Mouse (Mus musculus) kidney, postnatal 25 days (tissue): Measurements from ENCODE around the gene 1700023F06Rik.

Experiments used
- DNase-seq, 2 experiments: peaks; one replicate each; pipeline ENCODE4 v3.0.0; 2021; ENCODE audit warnings: mixed read lengths in 2 of 2

Gene 1700023F06Rik

DNA sequence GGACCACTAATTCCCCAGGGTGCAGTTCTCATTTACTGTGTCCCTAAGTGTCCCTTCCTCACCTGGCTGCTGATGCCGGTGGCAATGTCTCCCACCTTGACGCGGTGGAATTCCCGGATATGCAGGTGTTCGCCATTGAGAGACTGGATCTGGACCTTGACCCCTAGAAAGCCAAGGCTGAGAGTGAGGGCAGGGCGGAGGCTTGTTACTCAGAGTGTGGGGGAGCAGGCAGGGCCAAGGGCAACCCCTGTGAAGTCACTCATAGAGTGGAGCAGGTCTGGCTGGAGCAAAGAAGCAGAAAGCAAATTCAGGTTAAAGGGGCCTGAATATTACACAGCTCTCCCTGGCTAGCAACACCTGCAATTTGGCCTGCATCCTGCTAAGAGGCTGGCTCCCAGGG, 13.1 kb upstream of the 1700023F06Rik start:
- peak; percentile 50 to 72 for DNase-seq

DNA sequence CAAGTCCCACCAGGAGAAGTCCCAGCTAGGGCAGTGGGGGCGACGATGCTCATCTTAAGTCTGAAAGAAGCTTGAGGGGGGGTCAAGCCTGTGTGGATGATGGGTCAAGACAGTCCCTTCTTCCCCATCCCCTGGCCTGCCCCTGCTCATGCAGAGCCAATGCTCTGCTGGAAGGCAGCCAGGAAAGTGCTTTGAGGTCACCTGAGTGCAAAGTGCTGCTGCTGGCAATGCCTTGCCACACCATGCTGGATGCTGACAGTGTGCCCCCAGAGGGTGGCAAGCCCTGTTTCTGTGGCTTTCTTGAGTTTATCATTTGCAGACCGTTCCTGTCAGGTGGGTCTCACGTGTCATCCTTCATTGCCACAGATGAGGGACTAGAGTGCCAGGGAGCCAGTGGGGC, 11.6 kb upstream of the 1700023F06Rik start:
- peak; percentile 74 to 85 for DNase-seq

DNA sequence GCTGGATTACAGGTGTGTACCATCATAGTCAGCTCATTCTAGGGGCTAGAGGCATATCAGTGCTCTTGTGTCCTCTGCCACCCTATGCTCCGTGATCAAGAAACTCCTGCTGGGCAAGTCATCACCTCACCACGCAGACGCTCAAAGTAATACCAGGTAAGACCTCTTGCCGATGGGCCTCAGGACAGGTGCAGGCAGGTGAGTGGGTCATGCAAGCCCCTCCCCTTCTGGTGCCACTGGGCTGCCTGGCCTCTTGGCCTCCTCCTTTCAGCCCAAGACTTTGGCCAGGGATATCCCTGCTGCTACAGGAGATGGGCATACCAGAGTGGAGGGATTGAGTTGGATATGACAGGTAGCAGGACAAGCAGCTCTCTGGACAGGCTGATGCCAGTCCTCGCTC, 10.9 kb upstream of the 1700023F06Rik start:
- no peak for DNase-seq

DNA sequence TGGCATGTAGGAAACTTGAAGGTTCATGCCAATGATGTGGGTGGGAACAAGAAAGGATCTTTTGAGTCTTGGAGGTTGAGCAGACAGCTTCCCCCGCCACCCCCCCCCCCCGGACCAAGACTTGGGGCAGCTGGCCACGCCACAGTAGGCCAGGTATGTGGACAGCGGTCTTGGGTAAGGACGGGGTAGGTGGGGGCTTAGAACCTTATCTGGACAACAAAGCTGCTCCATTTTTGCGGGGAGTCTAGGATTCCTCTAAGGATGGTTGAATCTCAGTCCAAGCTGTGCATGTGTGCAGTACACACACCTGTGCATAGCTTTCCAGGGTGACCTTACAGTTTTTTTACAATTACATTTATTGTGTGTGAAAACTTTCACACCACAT, 10.2 kb upstream of the 1700023F06Rik start:
- no peak for DNase-seq

DNA sequence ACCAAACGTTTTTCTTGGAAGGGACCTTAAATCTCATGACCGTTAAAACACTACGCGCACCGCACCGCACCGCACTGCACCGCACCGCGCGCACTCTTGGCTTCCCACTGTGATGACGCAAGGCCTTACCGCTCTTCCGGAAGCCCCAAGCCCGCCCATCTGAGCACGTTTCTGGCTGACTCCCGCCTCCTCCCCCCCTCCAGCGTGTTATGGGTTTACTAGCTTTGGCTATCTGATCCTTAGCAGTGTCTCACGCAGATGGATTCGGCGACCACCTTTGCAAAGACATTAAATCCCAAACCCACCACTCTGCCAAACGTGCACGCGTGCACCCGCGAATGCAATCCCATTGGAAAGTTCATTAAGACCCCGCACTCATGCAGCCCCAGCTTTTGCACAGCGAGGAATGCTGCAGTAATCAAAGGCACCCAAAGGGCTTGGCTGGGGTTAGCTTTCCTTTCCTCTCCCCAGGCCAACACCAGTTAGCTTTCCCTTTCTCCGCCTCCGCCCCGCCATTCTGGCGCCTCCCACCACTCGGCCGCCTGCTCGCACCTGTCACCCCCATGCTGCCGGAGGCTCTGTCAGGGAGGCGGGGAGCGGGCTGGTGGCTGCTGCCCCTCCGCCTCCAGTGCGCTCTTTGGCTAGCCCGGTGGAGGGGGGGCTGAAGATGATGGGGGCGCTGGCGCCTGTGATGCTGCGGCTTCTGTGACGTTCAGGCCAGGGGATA, 9.6 kb upstream of the 1700023F06Rik start, which contains the start of gene Spata32:
Gene Spata32, minus strand, starts transcription at position 643 of the 727 bp plus-strand sequence.
- DNase-seq = peak; percentile 53 to 67

DNA sequence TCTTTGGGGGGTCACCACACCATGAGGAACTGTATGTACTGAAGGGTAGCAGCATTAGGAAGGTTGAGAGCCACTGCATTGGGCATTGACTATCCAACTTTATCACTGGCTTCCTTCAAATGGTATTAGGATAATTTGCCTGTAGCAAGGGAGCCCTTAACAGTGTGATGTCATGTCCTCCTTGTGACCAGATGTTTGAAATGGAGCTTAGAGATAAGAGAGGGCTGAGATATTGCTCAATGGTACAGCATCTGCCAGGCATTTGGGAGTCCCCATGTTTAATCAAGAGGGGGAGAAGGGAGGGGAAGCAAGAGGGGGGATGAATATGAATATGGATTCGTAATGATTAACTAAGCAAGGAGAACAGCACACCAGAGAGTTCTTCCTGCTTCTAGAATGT, 7.0 kb upstream of the 1700023F06Rik start:
- no peak for DNase-seq

DNA sequence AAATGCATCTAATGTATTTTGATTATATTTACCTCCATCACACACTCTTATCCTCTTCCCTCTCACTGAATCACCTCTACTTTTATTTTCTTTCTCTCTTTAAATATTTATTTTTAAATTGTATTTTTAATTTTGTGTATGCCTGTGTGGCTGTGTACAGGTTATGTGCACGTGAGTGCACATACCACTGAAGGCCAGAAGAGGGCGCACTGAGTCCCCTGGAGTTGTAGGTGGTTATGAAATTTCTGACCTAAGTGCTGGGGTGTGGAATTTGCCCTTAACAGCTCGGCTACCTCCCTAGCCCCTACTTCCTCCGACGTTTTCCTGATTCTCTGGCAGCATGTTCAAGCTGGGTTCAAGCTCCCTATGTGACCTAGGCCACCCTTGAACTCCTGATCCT, 5.4 kb upstream of the 1700023F06Rik start:
- DNase-seq = no peak

DNA sequence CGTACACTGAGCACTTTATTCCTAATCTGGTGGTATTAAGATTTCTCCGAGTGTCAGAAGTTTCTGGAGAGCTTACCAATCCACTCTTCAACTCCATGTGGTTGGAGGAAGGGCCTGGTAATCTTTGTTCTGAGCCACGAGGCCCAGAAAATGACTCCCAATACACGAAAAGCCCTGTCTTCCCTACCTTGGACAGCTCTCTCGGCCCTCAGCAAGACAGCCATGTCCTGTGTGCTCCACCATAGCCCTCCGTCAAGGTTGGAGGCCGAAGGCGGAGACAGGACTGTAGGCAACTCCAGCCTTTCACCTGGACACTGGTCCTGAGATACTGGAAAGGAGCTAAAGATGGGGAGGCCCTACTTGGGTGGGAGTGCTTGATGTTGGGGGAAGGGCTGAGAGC, 1.9 kb upstream of the 1700023F06Rik start:
- no peak for DNase-seq

DNA sequence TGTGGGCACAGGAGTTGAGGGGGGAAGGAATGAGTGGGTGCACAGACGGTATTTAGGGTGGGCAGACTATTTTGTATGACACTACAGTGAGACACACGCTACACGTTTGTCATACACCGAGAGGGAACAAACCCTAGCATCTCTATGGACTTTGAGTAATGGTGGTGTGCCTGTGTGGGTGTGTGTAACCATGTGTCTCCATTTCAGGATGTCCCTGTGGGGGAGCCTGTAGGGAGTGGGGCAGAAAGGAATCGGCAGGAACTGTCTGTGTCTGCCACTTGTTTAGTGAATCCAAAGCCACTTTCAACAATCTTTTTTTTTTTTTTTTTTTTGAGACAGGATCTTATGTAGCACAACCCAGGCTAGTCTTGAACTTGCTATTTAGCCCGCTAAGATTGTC, 2.2 kb downstream of the 1700023F06Rik start:
- no peak for DNase-seq

DNA sequence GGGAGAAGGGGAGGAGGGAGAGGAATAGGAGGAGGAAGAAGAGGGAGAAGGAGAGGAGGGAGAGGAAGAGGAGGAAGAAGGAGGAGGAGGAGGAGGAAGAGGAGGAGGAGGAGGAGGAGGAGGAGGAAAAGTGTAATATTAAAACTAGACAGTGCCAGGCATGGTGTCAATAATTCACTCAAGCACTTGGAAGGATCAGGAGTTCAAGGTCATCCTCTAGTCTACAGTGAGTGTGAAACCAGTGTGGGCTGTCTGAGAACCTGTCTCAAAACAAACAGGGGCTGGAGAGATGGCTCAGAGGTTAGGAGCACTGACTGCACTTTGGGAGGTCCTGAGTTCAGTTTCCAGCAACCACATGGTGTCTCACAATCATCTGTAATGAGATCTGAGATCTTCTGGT, 6.0 kb downstream of the 1700023F06Rik start:
- DNase-seq = no peak

DNA sequence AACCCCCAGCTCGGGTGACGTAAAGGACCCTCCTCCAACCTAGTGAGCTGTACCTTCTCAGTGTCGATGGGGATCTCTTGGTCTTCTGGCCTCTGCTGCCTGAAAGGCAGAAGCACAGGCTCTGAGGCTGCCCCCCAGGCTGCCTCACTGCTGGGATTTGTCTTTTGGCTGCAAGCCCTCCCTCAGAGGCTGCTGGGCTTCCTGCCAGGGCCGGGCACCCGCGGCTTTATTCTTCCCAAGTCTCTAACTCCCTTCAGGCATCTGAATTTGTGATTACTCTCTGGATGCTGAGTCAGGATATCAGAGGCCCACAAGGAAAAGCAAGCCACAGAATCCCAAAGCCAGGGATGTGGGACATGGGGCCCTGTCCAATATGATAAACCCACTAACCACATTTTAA, 6.7 kb downstream of the 1700023F06Rik start:
- DNase-seq = peak; percentile 62 to 70

DNA sequence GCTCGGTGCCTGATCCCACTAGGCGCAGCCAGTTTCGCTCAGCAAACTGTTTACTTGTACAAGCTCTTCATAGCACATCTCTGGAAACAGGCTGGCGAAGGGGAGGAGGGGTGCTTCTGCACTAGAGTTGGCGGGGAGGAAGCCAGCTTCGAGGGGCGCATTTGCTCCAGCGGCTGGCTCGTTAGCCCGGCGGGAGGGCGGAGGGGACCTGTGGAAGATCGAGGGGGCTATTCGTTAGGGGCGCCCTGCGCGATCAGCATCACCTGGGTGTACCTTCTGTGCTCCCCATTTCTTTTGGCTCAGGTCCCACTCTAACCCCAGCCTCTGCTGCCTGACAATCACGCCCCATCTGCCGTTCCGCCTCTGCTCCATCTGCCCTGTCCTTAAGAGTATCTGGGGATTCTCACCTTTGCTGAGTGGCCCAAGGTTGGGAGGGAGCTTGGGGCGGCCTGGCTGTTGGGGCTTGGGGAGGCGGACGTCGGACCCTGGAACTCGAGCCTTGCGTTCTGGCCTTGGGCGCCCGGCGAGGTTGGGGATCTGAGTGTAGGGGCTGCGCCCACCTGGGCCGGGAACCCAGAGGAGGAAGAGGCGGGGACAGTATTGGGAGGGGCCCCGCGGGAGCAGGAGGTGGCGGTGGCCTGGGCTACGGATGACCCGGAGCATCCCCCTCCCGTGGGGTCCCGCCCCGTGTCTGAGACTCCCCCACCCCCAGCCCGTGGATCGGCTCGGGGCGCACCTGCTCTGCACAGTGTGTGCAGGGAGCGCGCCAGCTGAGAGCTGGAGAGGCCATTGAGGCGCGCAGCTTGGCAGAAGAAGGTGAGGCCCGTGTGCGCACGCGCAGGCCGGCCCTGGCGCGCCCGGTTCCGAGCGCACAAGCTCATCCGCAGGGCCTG, 9.2 kb downstream of the 1700023F06Rik start:
- peak in 1 of 2 experiments; percentile 27 for DNase-seq

DNA sequence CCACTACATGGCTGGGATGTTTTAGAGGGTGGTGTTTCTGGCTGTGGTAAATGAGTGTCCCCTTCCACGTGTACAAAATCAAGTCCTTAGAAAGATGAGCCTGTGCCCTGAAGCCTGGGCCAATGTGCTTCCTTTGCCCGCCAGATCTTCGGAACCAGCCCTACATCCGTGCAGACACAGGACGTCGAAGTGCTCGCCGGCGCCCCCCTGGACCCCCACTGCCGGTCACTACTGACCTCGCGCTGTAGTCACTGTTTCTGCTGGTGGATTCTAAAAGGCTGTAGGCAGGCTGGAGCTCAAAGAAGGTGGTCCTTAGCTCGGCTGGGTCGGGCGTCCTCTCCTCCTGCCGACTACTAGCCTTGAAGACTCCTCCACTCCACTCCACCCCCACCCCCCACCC, 10.0 kb downstream of the 1700023F06Rik start:
- DNase-seq = no peak

DNA sequence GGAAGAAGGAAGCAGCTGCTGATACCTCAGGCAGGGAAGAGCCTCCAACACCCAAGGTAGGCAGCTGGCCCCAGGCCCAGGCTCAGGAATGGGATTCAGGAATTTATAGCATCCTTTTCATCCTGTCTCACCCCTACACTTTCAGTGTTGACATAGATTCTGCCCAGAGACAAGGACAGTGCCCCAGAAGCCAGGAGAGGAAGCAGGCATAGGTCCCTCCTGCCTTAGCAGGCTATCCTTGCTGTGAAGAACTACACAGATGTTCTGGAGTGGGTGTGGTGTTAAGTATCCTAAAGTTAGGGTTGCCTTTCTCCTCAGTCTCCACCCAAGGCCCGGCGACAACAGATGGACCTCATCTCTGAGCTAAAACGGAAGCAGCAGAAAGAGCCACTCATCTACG, 11.0 kb downstream of the 1700023F06Rik start:
- no peak for DNase-seq

DNA sequence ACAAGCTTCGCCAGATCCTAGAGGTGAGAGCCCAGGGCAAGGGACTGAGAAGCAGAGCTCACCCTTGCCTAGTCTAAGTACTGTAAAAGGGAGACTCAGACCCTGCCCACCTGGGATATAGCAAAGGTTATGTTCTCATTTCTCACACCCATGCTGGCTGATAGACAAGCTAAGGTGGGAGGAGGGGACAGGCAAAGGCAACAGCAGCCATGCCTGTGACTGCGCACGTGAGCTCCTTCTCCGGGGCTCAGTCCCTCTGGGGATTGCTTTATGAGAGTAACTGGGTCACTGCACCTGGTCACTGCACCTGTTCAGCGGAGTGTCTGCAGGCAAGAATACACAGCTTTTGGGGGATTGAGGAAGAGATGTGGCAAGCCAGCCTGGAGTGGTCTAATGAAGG, 12.7 kb downstream of the 1700023F06Rik start:
- DNase-seq = no peak

DNA sequence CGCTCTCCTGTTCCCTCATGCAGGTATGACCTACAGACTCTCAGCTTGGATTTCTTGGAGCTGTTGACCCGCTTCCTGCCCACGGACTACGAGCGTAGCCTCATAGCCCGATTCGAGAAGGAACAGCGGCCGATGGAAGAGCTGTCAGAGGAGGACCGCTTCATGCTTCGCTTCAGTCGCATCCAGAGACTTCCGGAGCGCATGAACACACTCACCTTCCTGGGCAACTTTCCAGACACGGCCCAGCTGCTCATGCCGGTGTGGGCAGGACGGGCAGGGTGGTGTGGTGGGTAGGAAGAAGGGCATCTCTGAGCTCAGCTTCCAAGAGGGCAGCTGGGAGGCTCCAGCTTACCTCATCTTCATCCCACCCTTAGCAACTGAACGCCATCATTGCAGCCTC, 13.1 kb downstream of the 1700023F06Rik start:
- no peak for DNase-seq

DNA sequence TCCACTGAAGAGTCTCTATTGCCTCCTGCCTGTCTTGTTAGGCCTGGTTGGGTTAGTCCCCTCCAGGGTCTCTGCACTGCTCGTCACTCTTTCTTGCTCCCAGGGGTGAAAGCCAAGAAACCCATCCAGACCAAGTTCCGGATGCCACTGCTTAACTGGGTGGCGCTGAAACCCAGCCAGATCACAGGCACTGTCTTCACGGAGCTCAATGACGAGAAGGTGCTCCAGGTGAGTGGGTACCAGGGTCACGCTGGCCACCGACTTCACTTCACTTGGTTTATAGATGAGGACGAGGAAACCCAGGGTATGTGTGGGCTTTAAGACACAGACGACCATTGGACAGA, 14.6 kb downstream of the 1700023F06Rik start:
- no peak for DNase-seq

DNA sequence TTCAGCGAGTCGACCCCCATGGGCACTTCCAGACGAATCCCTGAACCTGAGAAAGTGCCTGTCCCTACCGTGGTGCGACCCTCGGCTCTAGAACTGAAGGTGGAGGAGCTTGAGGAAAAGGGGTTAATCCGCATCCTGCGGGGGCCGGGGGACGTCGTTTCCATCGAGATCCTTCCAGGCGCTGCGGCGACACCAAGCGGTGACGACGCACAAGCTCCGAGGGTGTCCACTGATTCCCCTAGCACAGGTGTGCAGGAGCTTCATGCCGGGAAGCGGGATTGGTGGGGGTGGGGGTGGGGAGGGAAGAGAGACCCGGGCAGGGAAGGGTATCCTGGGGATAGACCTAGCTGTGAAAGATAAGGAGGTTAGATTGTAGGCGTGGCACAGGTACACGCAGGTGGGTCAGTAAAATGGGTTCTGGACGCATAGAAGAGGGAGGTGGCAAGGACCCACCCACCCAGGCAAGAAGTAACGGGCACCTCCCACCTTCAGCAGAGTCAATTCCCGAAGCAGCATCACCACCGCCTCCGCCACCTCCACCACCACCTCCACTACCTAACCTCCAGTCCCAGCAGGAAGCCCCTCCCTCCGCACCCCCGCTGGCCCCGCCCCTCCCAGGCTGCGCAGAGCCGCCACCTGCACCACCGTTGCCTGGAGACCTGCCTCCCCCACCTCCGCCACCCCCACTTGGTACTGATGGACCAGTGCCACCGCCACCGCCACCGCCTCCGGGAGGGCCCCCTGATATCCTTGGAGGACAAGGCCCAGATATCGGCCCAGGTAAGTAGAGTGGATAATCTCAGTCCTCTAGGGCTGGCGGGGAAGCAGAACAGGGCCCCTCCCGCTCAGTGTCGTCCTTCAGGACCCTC, 15.2 kb downstream of the 1700023F06Rik start:
- DNase-seq = no peak

DNA sequence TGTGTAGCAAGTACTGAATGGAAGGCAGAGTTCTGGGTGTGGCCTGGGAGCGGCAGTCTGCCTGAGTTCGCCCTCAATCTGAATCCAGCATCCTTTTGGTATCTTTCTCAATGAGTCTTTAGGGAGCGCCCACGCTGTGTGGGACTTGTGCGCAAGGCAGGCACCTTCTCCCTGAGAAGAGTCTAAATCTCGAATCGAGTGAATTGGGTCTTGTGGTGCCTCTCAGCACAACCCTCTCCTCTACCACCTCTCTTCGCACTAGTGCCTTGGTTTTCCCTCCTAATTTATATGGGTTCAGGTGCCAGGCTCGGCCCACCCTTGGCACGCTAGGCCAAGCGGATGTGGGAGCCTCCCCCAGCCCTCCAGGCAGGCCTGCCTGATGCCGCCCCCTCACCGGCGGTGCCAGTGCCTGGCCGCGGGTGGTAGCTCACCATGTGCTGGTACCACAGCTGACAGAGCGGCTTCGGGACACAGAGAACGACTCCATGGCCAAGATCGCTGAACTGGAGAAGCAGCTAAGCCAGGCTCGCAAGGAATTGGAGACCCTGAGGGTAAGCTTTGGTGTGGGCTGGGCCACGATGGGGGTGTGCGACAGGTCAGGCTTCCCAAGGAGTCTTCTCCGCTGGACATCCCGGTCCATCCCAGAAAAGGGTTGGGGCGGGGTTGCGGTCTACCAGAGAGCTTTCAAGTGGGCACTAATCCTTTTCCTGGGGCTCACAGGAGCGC, 16.0 kb downstream of the 1700023F06Rik start:
- no peak for DNase-seq

DNA sequence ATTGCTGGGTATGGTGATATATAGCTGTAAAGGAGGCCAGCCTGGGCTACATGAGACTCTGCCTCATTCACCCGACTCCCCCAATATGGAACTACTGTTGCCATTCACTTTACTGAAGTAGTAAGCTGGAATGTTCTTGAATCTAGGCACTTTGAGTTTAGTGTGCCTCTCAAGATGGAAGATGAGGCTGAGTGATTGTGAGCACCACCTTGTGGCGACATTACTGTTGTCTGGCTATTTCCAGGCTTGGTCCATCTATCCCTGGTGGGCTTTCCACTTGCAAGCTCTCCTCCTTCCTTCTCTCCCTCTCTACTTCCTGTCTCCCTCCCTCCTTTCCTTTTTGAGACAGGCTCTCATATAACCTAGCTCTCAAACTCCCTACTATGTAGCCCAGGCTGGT, 23.5 kb downstream of the 1700023F06Rik start:
- DNase-seq = peak; percentile 71 to 85

DNA sequence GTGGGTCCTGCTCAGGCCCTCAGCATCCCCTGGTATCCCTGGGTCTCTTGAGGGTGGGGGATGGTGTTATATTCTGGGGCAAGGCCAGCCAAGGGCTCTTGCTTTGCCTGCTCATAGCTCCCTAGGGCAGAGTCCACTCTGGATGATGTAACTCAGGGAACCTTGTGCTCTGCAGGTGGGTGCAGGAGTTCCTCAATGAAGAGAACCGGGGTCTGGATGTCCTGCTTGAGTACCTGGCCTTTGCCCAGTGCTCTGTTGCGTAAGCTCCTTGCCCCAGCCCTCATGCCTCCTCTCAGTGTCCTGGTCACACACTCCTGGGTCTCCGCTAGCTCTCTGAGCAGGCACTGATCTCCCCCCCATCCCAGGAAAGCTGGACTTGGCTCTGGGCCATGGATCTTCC, 26.4 kb downstream of the 1700023F06Rik start:
- peak; percentile 85 to 96 for DNase-seq

DNA sequence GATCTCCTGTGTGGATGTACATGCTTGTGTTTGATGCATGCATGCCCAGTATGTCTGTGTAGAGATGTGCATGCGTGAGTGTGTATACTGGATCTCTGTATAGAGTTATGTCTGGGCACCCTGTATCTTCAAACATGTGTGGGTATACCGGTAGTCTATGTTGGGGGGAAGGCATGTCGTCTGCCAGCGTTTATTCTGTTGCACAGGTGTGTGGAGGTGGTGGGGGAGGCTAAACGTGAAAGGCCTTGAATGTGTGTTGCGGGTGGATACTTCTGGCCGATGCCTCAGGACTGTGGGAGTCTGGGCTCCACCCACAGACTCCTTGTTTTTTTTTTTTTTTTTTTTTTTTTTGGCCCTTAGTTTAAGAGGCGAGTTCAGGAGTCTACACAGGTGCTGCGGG, 27.0 kb downstream of the 1700023F06Rik start:
- DNase-seq = peak in 1 of 2 experiments; percentile 44
